Mouse (Mus musculus) lung, postnatal 0 days (tissue): Measurements from ENCODE around the gene Crb3. TPM values are rescaled to one million over a fixed set of nuclear protein-coding genes. Genes with fewer than 3 reads are reported as not detected.
A peak's percentile ranks its signal among the peaks of the same experiment; 100 is the strongest.
"Not testable (repeated sequence)": the region's sequence is repeated elsewhere in the genome, so short reads cannot be mapped to it uniquely, and the experiment has no call there.

Source experiments
- ATAC-seq: fragments of 200-750 bp; cut with Nextera tagmentation; 2 replicates; pipeline ENCODE4 v1.8.0; 2017; ENCODE audit warnings: moderate library complexity
- DNase-seq: peaks from one replicate; pipeline ENCODE4 v3.0.0-alpha.2; 2016; ENCODE audit warnings: low spot score
- H3K27ac ChIP-seq: fragments of 300-500 bp; sonication (generic); 2 replicates; pipeline ENCODE4 v1.5.1; 2014; ENCODE audit warnings: antibody characterized with exemption, mild to moderate bottlenecking, low read length, mixed read lengths
- H3K27me3 ChIP-seq: fragments of 300-500 bp; sonication (generic); replicated peaks from 2 replicates; pipeline ENCODE4 v1.6.1; 2014; ENCODE audit warnings: low read length, mixed read lengths; ENCODE audit not compliant: insufficient read depth
- H3K36me3 ChIP-seq: fragments of 300-500 bp; sonication (generic); 2 replicates; pipeline ENCODE4 v1.6.1; 2014; ENCODE audit warnings: low read length, mixed read lengths; ENCODE audit not compliant: insufficient read depth
- H3K4me1 ChIP-seq: fragments of 300-500 bp; sonication (generic); 2 replicates; pipeline ENCODE4 v1.6.1; 2014; ENCODE audit warnings: antibody characterized with exemption, low read depth, low read length, mixed read lengths; ENCODE audit not compliant: insufficient read depth
- H3K4me2 ChIP-seq: fragments of 300-500 bp; sonication (generic); replicated peaks from 2 replicates; pipeline ENCODE4 v1.6.1; 2014; ENCODE audit warnings: low read depth, mild to moderate bottlenecking, low read length, moderate library complexity, mixed read lengths
- H3K4me3 ChIP-seq: fragments of 300-500 bp; sonication (generic); 2 replicates; pipeline ENCODE4 v1.5.1; 2014; ENCODE audit warnings: low read depth, low read length
- H3K9ac ChIP-seq: fragments of 300-500 bp; sonication (generic); replicated peaks from 2 replicates; pipeline ENCODE4 v1.6.1; 2014; ENCODE audit warnings: low read depth, mild to moderate bottlenecking
- H3K9me3 ChIP-seq: fragments of 300-500 bp; sonication (generic); 2 replicates; pipeline ENCODE4 v1.6.1; 2016; ENCODE audit warnings: low read length, mixed read lengths
- CTCF ChIP-seq: IDR thresholded peaks from 2 replicates; pipeline ENCODE4 v1.5.1; 2016; ENCODE audit warnings: antibody characterized with exemption, mild to moderate bottlenecking
- EP300 ChIP-seq: IDR thresholded peaks from 2 replicates; pipeline ENCODE4 v1.6.1; 2016; ENCODE audit warnings: antibody characterized with exemption, mild to moderate bottlenecking, control low read depth
- WGBS: fragments of 180-500 bp; shearing (Covaris S2); extraction: QIAGEN DNeasy Blood & Tissue Kit; methylation state at CpG from one replicate; pipeline ENCODE4 v1.1.7; 2014; 5-methylcytosine and 5-hydroxymethylcytosine counted together
- polyA plus RNA-seq: library from polyadenylated mRNA; unstranded; fragments of >200 nt; fragmentation: Nextera tagmentation; extraction: Ambion mirVana; gene quantifications from 2 replicates; pipeline ENCODE4 v1.2.1, GENCODE M21; 2015

Crb3 gene
- polyA plus RNA-seq, 1 experiment from 2014 or later, result 120 TPM

- H3K9ac ChIP-seq, result no peak within 1 kb of the TSS
- TF ChIP-seq EP300 (no peak), CTCF (no peak)
- H3K4me3 ChIP-seq, result no peak within 1 kb of the TSS
- H3K27me3 ChIP-seq, result no peaks in the 10 kb centered on the region
- H3K27ac ChIP-seq, result no peak within 1 kb of the TSS
- no peaks in the 10 kb centered on the region for H3K4me1 ChIP-seq
- H3K9me3 ChIP-seq, result no peaks in the 10 kb centered on the region
- no peak for DNase-seq
- WGBS, result 72% methylated on average over 8 of the region's 8 CpGs
- H3K36me3 ChIP-seq, result no peaks in the 10 kb centered on the region
- ATAC-seq, result no peak
- no peak within 1 kb of the TSS for H3K4me2 ChIP-seq
Measured at GRCm38 (mm10) chr17:57041554-57041953, 17.4 kb upstream of the Crb3 start, which contains the start of gene Slc25a41. Gene Slc25a41 (minus strand): TSS chr17:57041654.

GRCm38 (mm10) chr17:57047406-57047805 is 11.5 kb upstream of the Crb3 start:
- H3K4me2 ChIP-seq, result no peak overlapping the region

GRCm38 (mm10) chr17:57048816-57049215 is 10.1 kb upstream of the Crb3 start:
- ATAC-seq, result no peak
- no peaks in the 10 kb centered on the region for H3K36me3 ChIP-seq
- 91% methylated on average over 3 of the region's 3 CpGs for WGBS

More at GRCm38 (mm10) chr17:57047406-57047805, 11.5 kb upstream of the Crb3 start:
- Histone ChIP-seq H3K4me1 (no peaks in the 10 kb centered on the region), H3K9me3 (no peaks in the 10 kb centered on the region), H3K27me3 (no peaks in the 10 kb centered on the region), H3K36me3 (no peaks in the 10 kb centered on the region), H3K9ac (no peak overlapping the region), H3K4me3 (no peak overlapping the region), H3K27ac (no peak overlapping the region)
- DNase-seq, result no peak
- no peak for ATAC-seq
- 33% methylated on average over 5 of the region's 5 CpGs for WGBS
- TF ChIP-seq EP300 (no peak), CTCF (no peak)

GRCm38 (mm10) chr17:57051679-57052078 is 7.2 kb upstream of the Crb3 start:
- not testable (repeated sequence) for H3K9me3 ChIP-seq, ATAC-seq, H3K36me3 ChIP-seq, H3K27me3 ChIP-seq, H3K27ac ChIP-seq, H3K4me1 ChIP-seq, H3K9ac ChIP-seq, H3K4me3 ChIP-seq, DNase-seq, H3K4me2 ChIP-seq
- WGBS, result 83% methylated on average over 4 of the region's 4 CpGs
- peak; percentile 46 for TF ChIP-seq CTCF

More at GRCm38 (mm10) chr17:57048816-57049215, 10.1 kb upstream of the Crb3 start:
- no peaks in the 10 kb centered on the region for H3K27me3 ChIP-seq
- H3K9ac ChIP-seq, result no peak overlapping the region
- H3K9me3 ChIP-seq, result no peaks in the 10 kb centered on the region
- H3K4me2 ChIP-seq, result no peak overlapping the region
- H3K4me1 ChIP-seq, result no peaks in the 10 kb centered on the region
- no peak for DNase-seq
- TF ChIP-seq EP300, result no peak
- TF ChIP-seq CTCF, result no peak
- H3K4me3 ChIP-seq, result no peak overlapping the region
- H3K27ac ChIP-seq, result no peak overlapping the region

GRCm38 (mm10) chr17:57056246-57056645 is 2.7 kb upstream of the Crb3 start:
- Histone ChIP-seq H3K9ac (no peak overlapping the region), H3K4me1 (no peaks in the 10 kb centered on the region), H3K36me3 (no peaks in the 10 kb centered on the region), H3K27ac (no peak overlapping the region), H3K4me3 (no peak overlapping the region), H3K4me2 (no peak overlapping the region), H3K9me3 (no peaks in the 10 kb centered on the region), H3K27me3 (no peaks in the 10 kb centered on the region; the same call in 1 of the 2 replicates)
- no peak for TF ChIP-seq CTCF
- TF ChIP-seq EP300, result no peak
- ATAC-seq, result no peak
- WGBS, result 80% methylated on average over 3 of the region's 3 CpGs
- no peak for DNase-seq

- H3K27me3 ChIP-seq, result peaks cover 13% of the 10 kb centered on the region; the same call in 1 of the 2 replicates
- H3K4me1 ChIP-seq, result no peaks in the 10 kb centered on the region
- H3K4me2 ChIP-seq, result peak within 1 kb of the TSS; percentile 98
- TF ChIP-seq CTCF, result no peak
- TF ChIP-seq EP300, result no peak
- peak within 1 kb of the TSS; percentile 55 for H3K9ac ChIP-seq
- 3% methylated on average over 30 of the region's 45 CpGs for WGBS
- H3K36me3 ChIP-seq, result no peaks in the 10 kb centered on the region
- DNase-seq (peak; percentile 74), ATAC-seq (peak; percentile 45)
- peak within 1 kb of the TSS; percentile 77 for H3K4me3 ChIP-seq
- H3K27ac ChIP-seq, result peak within 1 kb of the TSS; percentile 95
- no peaks in the 10 kb centered on the region for H3K9me3 ChIP-seq
Measured at GRCm38 (mm10) chr17:57059486-57059977, 627 bp downstream of the Crb3 start, which contains the start of gene Slc25a23. Gene Slc25a23 (minus strand): TSS chr17:57059863.
